Mouse (Mus musculus) lung, embryonic 14.5 days (tissue): Measurements from ENCODE around the gene Tent2. TPM values are rescaled to one million over a fixed set of nuclear protein-coding genes. Genes with fewer than 3 reads are reported as not detected.

ENCODE experiments used
- ATAC-seq: fragments of 200-750 bp; cut with Nextera tagmentation; 2 replicates; pipeline ENCODE4 v1.8.0; 2017; ENCODE audit warnings: mild to moderate bottlenecking, moderate TSS enrichment, moderate library complexity; ENCODE audit not compliant: insufficient read depth
- DNase-seq: peaks from one replicate; pipeline ENCODE4 v3.0.0-alpha.2; 2015
- H3K27ac ChIP-seq: fragments of 300-500 bp; sonication (generic); 2 replicates; pipeline ENCODE4 v1.5.1; 2014; ENCODE audit warnings: low read depth, mild to moderate bottlenecking, moderate library complexity
- H3K27me3 ChIP-seq: fragments of 300-500 bp; sonication (generic); 2 replicates; pipeline ENCODE4 v1.6.1; 2014; ENCODE audit warnings: low read length, control low read depth; ENCODE audit not compliant: insufficient read depth
- H3K36me3 ChIP-seq: fragments of 300-500 bp; sonication (generic); 2 replicates; pipeline ENCODE4 v1.6.1; 2014; ENCODE audit warnings: control low read depth; ENCODE audit not compliant: insufficient read depth
- H3K4me1 ChIP-seq: fragments of 300-500 bp; sonication (generic); 2 replicates; pipeline ENCODE4 v1.6.1; 2014; ENCODE audit warnings: antibody characterized with exemption, control low read depth; ENCODE audit not compliant: insufficient read depth
- H3K4me2 ChIP-seq: fragments of 300-500 bp; sonication (generic); 2 replicates; pipeline ENCODE4 v1.6.1; 2014; ENCODE audit warnings: mild to moderate bottlenecking
- H3K4me3 ChIP-seq: fragments of 300-500 bp; sonication (generic); 2 replicates; pipeline ENCODE4 v1.5.1; 2014; ENCODE audit warnings: low read depth, low read length
- H3K9ac ChIP-seq: fragments of 300-500 bp; sonication (generic); 2 replicates; pipeline ENCODE4 v1.6.1; 2014
- H3K9me3 ChIP-seq: fragments of 300-500 bp; sonication (generic); 2 replicates; pipeline ENCODE4 v1.6.1; 2016; ENCODE audit warnings: low read depth, low read length, control low read depth
- CTCF ChIP-seq: IDR thresholded peaks from 2 replicates; pipeline ENCODE4 v1.5.1; 2016; ENCODE audit warnings: antibody characterized with exemption, low read depth
- WGBS: fragments of 180-500 bp; shearing (Covaris S2); extraction: QIAGEN DNeasy Blood & Tissue Kit; methylation state at CpG from one replicate; pipeline ENCODE4 v1.1.7; 2014; 5-methylcytosine and 5-hydroxymethylcytosine counted together
- polyA plus RNA-seq: library from polyadenylated mRNA; unstranded; fragments of >200 nt; fragmentation: Nextera tagmentation; extraction: Ambion mirVana; gene quantifications from 2 replicates; pipeline ENCODE4 v1.2.1, GENCODE M21; 2014

Tent2 gene
- polyA plus RNA-seq, 1 experiment from 2014 or later: 71.9 TPM

DNA sequence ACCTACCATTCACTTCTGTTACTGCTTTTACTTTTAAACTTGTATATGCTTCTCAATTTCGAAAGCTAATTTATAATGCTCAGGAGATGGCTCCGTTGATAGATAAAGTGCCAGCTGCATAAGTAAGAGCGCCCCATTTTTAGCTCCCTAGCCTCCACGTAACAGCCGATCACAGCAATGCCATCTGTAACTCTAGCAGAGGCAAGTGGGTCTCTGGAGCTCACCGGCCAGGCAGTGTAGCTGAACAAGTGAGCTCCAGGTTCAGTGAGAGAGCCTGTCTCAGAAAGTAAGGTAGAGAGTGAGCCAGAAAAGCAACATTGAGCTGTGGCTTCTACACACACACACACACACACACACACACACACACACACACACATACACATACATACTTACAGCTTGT, 51.0 kb downstream of the Tent2 start:
- WGBS: 90% methylated on average over 6 of the region's 6 CpGs

DNA sequence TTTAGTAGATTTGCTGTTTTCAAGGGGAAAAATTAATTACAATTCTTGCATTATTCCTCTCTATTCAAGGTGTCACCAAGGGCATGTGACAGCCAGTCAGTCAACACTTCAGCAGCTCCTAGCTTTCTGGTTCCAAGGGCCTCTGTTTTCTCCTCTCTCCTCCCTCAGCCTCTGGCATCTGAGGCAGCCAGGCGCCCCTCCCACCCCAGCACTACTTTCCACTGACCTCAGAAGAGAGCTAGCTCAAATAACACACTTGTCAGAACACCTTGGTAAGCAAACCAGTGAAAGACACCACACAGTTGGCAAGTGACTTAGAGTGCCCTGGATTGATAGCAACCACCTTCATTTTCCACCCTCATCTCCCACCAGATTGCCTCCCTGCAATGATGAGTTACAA, 54.1 kb downstream of the Tent2 start:
- no peak overlapping the region for H3K4me3 ChIP-seq
- DNase-seq (peak; percentile 38), ATAC-seq (peak; percentile 84)
- H3K4me2 ChIP-seq: no peak overlapping the region
- H3K4me1 ChIP-seq: no peaks in the 10 kb centered on the region; the same call in 1 of the 2 replicates
- no peak overlapping the region for H3K9ac ChIP-seq
- WGBS: 30% methylated on average over 1 of the region's 1 CpGs
- no peaks in the 10 kb centered on the region for H3K27me3 ChIP-seq
- H3K27ac ChIP-seq: peak overlapping the region; percentile 32; the same call in 1 of the 2 replicates
- no peaks in the 10 kb centered on the region for H3K36me3 ChIP-seq
- TF ChIP-seq CTCF: no peak
- no peaks in the 10 kb centered on the region for H3K9me3 ChIP-seq

More for the DNA sequence above, 51.0 kb downstream of the Tent2 start:
- Histone ChIP-seq H3K4me2 (no peak overlapping the region), H3K27ac (no peak overlapping the region), H3K9me3 (no peaks in the 10 kb centered on the region), H3K9ac (no peak overlapping the region), H3K4me1 (peaks cover 5% of the 10 kb centered on the region), H3K4me3 (no peak overlapping the region), H3K36me3 (no peaks in the 10 kb centered on the region), H3K27me3 (no peaks in the 10 kb centered on the region)
- TF ChIP-seq CTCF: no peak
- no peak for ATAC-seq
- DNase-seq: no peak

DNA sequence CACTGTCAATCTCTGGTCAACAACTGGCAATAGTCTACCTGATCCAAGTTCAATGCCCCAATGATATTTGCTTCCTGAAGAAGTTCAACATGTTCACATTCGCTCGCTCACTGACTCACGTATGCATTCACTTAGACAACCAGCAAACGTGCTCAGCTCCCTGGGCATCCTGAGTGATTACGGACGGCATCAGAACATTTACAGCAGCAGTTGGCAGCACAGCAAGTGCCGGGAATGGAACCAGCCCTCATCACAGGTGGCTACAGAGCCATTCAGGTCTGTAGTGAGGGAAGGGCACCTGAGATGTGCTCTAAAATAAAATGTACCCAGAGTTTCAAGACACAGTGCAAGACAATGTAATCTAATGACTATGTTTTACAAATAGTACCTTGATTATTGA, 55.1 kb downstream of the Tent2 start:
- no peak overlapping the region for H3K27ac ChIP-seq
- WGBS: 76% methylated on average over 7 of the region's 7 CpGs
- no peak for ATAC-seq

DNA sequence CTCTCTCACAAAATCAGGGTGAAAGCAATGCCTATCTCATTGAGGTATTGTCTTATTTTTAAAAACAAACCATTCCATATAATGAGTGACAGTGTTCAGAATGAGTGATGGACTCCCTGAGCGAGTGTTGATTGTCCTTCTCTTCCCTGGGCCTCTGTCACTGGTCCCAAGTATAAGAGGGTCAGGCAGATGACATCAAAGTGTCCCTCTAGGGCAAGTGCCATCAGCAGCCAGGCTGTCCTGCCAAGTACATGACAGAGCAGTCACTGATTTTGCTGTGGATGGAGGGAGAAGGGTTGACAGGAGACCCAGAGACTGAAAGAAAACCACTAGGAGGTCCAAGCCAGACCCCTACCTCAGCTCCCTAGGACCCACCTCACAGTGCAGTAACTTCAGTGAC, 55.9 kb downstream of the Tent2 start:
- Histone ChIP-seq H3K4me1 (no peaks in the 10 kb centered on the region), H3K27me3 (no peaks in the 10 kb centered on the region), H3K27ac (no peak overlapping the region), H3K9me3 (no peaks in the 10 kb centered on the region), H3K4me2 (no peak overlapping the region), H3K4me3 (no peak overlapping the region), H3K36me3 (no peaks in the 10 kb centered on the region), H3K9ac (no peak overlapping the region)
- no peak for TF ChIP-seq CTCF
- ATAC-seq (no peak), DNase-seq (no peak)
- WGBS: 84% methylated on average over 1 of the region's 1 CpGs

More for the DNA sequence above, 55.1 kb downstream of the Tent2 start:
- Histone ChIP-seq H3K9ac (no peak overlapping the region), H3K4me2 (no peak overlapping the region), H3K27me3 (no peaks in the 10 kb centered on the region), H3K4me1 (no peaks in the 10 kb centered on the region), H3K4me3 (no peak overlapping the region), H3K36me3 (no peaks in the 10 kb centered on the region), H3K9me3 (no peaks in the 10 kb centered on the region)
- no peak for DNase-seq
- no peak for TF ChIP-seq CTCF

DNA sequence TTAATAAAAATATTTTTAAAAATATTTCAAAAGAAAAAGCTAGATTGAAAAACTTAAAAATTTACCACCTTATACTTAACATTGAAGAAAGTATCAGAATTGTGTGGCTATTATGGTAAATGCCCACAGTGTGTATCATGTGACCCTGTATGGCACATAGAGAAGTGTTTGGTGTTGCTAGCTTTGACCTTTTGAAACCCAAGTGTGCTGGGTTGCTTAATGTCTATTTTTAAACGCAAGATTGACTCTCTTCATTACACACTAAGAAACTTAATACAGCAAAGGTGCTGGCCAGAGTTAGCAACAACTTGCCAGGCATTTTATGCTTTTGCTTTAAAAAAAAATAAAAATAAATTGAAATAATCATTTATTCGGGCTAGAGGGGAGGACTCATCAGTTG, 56.7 kb downstream of the Tent2 start:
- ATAC-seq: no peak
- Histone ChIP-seq H3K36me3 (no peaks in the 10 kb centered on the region), H3K4me1 (no peaks in the 10 kb centered on the region), H3K9me3 (no peaks in the 10 kb centered on the region), H3K9ac (no peak overlapping the region), H3K4me3 (no peak overlapping the region), H3K27me3 (no peaks in the 10 kb centered on the region), H3K27ac (no peak overlapping the region), H3K4me2 (no peak overlapping the region)
- 71% methylated on average over 2 of the region's 2 CpGs for WGBS
- no peak for TF ChIP-seq CTCF
- DNase-seq: no peak

DNA sequence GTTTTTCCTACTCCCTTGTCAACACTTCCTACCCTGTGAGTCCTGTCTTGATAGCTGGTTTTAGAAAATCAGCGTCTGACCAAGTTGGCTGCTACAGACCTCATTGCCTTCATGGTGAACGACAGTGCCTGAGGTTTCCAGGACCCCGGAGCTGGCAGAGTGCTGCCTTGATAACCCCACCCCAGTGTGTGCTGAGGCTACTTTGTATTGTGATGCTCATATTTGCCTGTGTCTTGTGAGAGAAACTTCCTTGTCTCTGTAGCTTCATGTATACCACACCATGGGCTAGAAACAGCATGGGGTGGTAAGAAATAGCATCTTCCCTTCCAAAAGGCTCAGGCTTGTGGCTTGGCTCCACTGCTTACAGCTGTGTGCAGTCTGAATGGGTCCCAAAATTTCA, 61.5 kb downstream of the Tent2 start:
- H3K4me1 ChIP-seq: no peaks in the 10 kb centered on the region
- H3K9me3 ChIP-seq: no peaks in the 10 kb centered on the region
- ATAC-seq (no peak), DNase-seq (no peak)
- H3K27me3 ChIP-seq: no peaks in the 10 kb centered on the region
- H3K9ac ChIP-seq: no peak overlapping the region
- no peak overlapping the region for H3K27ac ChIP-seq
- H3K4me2 ChIP-seq: no peak overlapping the region
- TF ChIP-seq CTCF: no peak
- H3K36me3 ChIP-seq: no peaks in the 10 kb centered on the region
- no peak overlapping the region for H3K4me3 ChIP-seq
- WGBS: 72% methylated on average over 3 of the region's 3 CpGs

DNA sequence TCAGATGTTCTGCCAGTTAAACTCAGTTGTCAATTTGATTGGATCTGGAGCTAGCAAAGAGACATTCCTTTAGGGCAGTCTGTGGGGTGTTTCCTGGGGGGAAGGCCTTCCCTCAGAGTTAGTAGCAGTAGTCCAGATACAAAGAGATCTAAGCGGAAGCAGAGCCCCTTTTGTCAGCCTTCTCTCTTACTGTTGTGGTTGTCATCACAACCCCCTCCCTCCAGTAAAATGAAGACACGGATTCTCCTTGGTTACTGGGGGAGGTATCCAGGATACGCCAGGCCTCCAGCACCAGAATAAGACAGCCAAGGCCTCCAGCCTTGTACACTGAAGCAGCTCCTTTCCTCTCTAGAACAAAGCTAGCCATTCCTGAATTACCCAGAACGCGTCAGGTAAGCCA, 63.2 kb downstream of the Tent2 start:
- ATAC-seq (no peak), DNase-seq (no peak)
- no peak for TF ChIP-seq CTCF
- Histone ChIP-seq H3K9ac (no peak overlapping the region), H3K27ac (no peak overlapping the region), H3K4me3 (no peak overlapping the region), H3K4me2 (no peak overlapping the region), H3K4me1 (no peaks in the 10 kb centered on the region), H3K27me3 (no peaks in the 10 kb centered on the region), H3K9me3 (no peaks in the 10 kb centered on the region), H3K36me3 (no peaks in the 10 kb centered on the region)
- 82% methylated on average over 5 of the region's 5 CpGs for WGBS

DNA sequence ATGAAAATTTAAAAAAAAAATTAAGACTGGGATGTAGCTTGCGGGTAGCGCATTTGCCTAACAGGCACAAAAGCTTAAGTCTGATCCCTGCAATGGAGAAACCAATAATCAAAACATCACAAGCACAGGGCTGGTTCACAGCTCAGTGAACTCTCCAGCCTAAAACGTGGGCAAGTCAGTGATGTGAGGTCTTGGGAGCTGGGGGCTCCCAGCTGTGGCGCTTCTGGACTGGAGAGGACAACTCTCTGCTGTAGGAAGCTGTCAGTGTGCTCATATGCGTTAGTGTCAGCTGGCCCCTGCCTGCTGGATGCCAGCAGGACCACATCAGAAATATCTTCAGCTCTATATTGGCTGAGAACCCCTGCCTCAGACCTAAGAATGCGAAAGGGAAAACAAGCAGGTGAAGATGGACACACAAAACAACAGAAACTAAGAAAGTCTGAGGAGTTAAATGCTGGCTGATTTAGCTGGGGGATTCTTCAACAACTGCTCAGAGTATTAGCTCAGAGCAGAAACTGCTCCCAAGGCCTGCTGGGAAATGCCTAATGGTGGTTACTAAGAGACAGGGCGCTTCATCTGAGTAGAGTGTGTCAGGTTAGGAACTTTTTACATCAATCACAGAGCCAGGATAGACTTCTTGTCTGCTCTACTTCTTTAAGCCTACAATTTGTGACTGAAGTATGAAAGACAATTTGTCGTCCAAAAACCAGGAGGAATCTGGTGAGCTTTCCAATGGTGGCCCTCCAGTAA, 63.9 kb downstream of the Tent2 start:
- no peak for TF ChIP-seq CTCF
- Histone ChIP-seq H3K27me3 (no peaks in the 10 kb centered on the region), H3K27ac (no peak overlapping the region), H3K36me3 (no peaks in the 10 kb centered on the region), H3K4me2 (no peak overlapping the region), H3K4me3 (no peak overlapping the region), H3K4me1 (no peaks in the 10 kb centered on the region), H3K9ac (no peak overlapping the region; the same call in 1 of the 2 replicates), H3K9me3 (no peaks in the 10 kb centered on the region)
- DNase-seq (no peak), ATAC-seq (no peak)
- 67% methylated on average over 8 of the region's 8 CpGs for WGBS
